Mouse (Mus musculus) A20 (cell line): Measurements from ENCODE around the gene Tbc1d14.
A peak's percentile ranks its signal among the peaks of the same experiment; 100 is the strongest.

Experiments
- DNase-seq: peaks from one replicate; pipeline ENCODE4 v3.0.0-alpha.2; 2011; ENCODE audit warnings: low read depth, low spot score

Gene Tbc1d14

GRCm38 (mm10) chr5:36515126-36515525, 78.0 kb downstream of the Tbc1d14 start:
- no peak for DNase-seq

GRCm38 (mm10) chr5:36510956-36511355, 82.1 kb downstream of the Tbc1d14 start:
- DNase-seq, result no peak

- DNase-seq, result no peak
These were observed 84.7 kb downstream of the Tbc1d14 start for GRCm38 (mm10) chr5:36508351-36508750.

GRCm38 (mm10) chr5:36505643-36506042, 87.4 kb downstream of the Tbc1d14 start:
- no peak for DNase-seq

GRCm38 (mm10) chr5:36505235-36505634, 87.8 kb downstream of the Tbc1d14 start:
- DNase-seq, result no peak

GRCm38 (mm10) chr5:36494709-36495108, 98.4 kb downstream of the Tbc1d14 start:
- DNase-seq, result no peak

- no peak for DNase-seq
These were observed 99.2 kb downstream of the Tbc1d14 start for GRCm38 (mm10) chr5:36493919-36494318.

- DNase-seq, result no peak
These were observed 103.9 kb downstream of the Tbc1d14 start for GRCm38 (mm10) chr5:36489225-36489624.

- no peak for DNase-seq
These were observed 107.8 kb downstream of the Tbc1d14 start for GRCm38 (mm10) chr5:36485306-36485705.

GRCm38 (mm10) chr5:36484171-36484990, 108.7 kb downstream of the Tbc1d14 start, which contains the start of the genes Tada2b and Ccdc96:
Gene Tada2b (minus strand): TSS chr5:36484285.
Gene Ccdc96 (plus strand): TSS chr5:36484588.
- peak; percentile 99 for DNase-seq

GRCm38 (mm10) chr5:36483203-36484101, 109.6 kb downstream of the Tbc1d14 start:
- DNase-seq, result peak; percentile 74

- DNase-seq, result peak; percentile 48
These were observed 112.0 kb downstream of the Tbc1d14 start for GRCm38 (mm10) chr5:36481114-36481513.

- DNase-seq, result peak; percentile 60
These were observed 112.7 kb downstream of the Tbc1d14 start for GRCm38 (mm10) chr5:36480398-36480797.

- DNase-seq, result no peak
These were observed 113.3 kb downstream of the Tbc1d14 start for GRCm38 (mm10) chr5:36479735-36480134.

- no peak for DNase-seq
These were observed 114.3 kb downstream of the Tbc1d14 start for GRCm38 (mm10) chr5:36478540-36479420.

GRCm38 (mm10) chr5:36477486-36477885, 115.6 kb downstream of the Tbc1d14 start:
- no peak for DNase-seq

GRCm38 (mm10) chr5:36474283-36474682, 118.8 kb downstream of the Tbc1d14 start:
- peak; percentile 76 for DNase-seq

GRCm38 (mm10) chr5:36472876-36473655, 120.0 kb downstream of the Tbc1d14 start:
- no peak for DNase-seq

- DNase-seq, result no peak
These were observed 121.9 kb downstream of the Tbc1d14 start for GRCm38 (mm10) chr5:36471206-36471605.

GRCm38 (mm10) chr5:36465889-36466288, 127.2 kb downstream of the Tbc1d14 start:
- no peak for DNase-seq
